Mouse (Mus musculus) cortical plate, adult 2 months (tissue): ENCODE results near the gene Cfap77.

ENCODE experiments used
- CTCF ChIP-seq: fragments of 200-500 bp; IDR thresholded peaks from 2 replicates; pipeline ENCODE4 v1.5.1; 2011; ENCODE audit warnings: mild to moderate bottlenecking, control low read depth, low read length; ENCODE audit not compliant: insufficient read depth; ENCODE audit errors: extremely low read depth
- POLR2A ChIP-seq: fragments of 200-500 bp; IDR thresholded peaks from 2 replicates; pipeline ENCODE4 v1.6.1; 2011; ENCODE audit warnings: mild to moderate bottlenecking, low read length, control low read depth; ENCODE audit not compliant: insufficient read depth; ENCODE audit errors: extremely low read depth

DNA sequence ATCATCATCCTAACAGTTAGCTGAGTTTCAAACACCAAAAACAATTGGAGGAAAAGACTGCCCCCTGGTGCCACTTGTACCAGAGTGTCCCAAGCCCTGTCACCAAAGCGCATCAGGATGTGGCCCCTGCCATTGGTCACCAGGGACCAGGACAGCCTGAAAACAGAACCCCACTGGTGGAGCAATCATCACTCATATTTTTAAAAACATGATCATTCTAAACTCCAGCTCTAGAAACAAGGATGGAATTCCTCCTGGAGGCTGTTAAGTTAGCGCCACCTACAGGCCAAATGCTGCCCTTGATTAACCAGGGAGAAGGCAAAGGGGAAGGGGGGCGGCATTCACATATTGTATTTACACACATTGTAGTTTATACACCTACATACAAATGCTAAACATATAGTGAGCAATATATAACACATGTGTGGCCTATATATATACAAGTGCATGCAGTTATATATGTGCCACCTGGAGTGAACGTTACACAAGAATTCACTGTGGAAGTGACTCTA is 1.9 kb downstream of the Cfap77 start:
- TF ChIP-seq CTCF (peak; percentile 46; the same call in 1 of the 2 replicates), POLR2A (no peak)
